Mouse (Mus musculus): ENCODE results near the gene Hoxb5. TPM values are rescaled to one million over a fixed set of nuclear protein-coding genes. Genes with fewer than 3 reads are reported as not detected.
A peak's percentile ranks its signal among the peaks of the same experiment; 100 is the strongest.

Hoxb5 gene
- polyA plus RNA-seq (2016; fragmentation: Nextera tagmentation; extraction: Ambion mirVana), result not detected in 2 replicates

DNA sequence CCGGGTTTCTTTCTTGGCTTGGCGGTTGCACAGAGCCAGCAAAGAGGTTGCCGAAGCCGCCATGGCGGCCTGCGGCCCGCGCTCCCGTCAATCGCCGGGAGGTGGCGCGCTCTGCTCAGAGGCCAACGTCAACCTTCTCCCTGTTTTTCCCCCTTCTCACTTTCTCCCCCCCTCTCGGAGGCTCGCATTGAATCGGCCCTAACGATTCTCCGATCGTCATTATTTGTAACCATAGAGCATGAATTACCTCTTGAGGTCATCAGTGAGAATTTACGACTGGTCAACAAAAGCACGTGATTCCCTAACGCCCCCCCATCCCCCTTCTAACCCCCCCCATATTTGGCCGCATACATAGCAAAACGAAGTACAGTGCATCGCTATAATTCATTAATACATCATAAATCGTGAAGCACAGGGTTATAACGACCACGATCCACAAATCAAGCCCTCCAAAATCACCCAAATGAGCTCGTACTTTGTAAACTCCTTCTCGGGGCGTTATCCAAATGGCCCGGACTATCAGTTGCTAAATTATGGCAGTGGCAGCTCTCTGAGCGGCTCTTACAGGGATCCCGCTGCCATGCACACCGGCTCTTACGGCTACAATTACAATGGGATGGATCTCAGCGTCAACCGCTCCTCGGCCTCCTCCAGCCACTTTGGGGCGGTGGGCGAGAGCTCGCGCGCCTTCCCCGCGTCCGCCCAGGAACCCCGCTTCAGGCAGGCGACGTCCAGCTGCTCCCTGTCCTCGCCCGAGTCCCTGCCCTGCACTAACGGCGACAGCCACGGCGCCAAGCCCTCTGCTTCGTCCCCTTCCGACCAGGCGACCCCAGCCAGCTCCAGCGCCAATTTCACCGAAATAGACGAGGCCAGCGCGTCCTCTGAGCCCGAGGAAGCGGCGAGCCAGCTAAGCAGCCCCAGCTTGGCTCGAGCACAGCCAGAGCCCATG lies at the start of gene Hoxb5:
Gene Hoxb5 (plus strand): TSS at position 186 of the 949 bp plus-strand sequence.
- H3K27me3 ChIP-seq (ENCODE audit: poor library complexity, severe bottlenecking), result peaks cover 100% of the 10 kb centered on the region
- no peaks in the 10 kb centered on the region for H3K9me3 ChIP-seq
- peak; percentile 78 for DNase-seq (ENCODE audit: extremely low spot score, low spot score)
- under 1% methylated on average over 69 of the region's 69 CpGs for WGBS
- H3K27ac ChIP-seq, result no peak within 1 kb of the TSS
- H3K4me1 ChIP-seq, result peaks cover 24% of the 10 kb centered on the region
- no peaks in the 10 kb centered on the region for H3K36me3 ChIP-seq (replicated peaks)
- 0 out of 2 replicates have a peak within 1 kb of the TSS, but pooled peaks have one; percentile 1 for H3K4me3 ChIP-seq

DNA sequence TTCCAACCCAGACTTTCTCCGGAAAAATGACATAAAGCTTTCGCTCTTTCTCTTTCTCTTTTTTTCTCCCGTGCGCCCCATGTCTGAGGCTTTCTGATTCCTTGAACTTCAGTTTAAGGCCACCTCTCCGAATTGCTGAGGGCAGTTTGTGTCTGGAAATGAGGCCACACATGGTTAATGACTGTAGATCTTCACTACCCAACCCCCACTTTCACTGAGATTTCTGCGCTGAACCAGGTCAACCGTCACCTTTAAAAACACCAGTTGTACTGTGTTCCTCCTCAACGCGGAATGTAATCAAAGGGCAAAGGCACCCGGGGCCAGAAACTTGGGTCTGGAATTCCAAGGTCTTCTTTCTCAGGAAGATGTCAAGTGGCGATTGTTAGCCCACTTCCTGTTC lies 48.9 kb upstream of the Hoxb5 start:
- no peaks in the 10 kb centered on the region for H3K9me3 ChIP-seq
- no peak overlapping the region for H3K4me3 ChIP-seq
- peaks cover 7% of the 10 kb centered on the region; the same call in 1 of the 2 replicates for H3K4me1 ChIP-seq
- no peak overlapping the region for H3K27ac ChIP-seq
- H3K27me3 ChIP-seq (ENCODE audit: poor library complexity, severe bottlenecking), result peaks cover 100% of the 10 kb centered on the region
- 2% methylated on average over 11 of the region's 11 CpGs for WGBS
- H3K36me3 ChIP-seq (replicated peaks), result no peaks in the 10 kb centered on the region
- no peak for DNase-seq (ENCODE audit: extremely low spot score, low spot score)

DNA sequence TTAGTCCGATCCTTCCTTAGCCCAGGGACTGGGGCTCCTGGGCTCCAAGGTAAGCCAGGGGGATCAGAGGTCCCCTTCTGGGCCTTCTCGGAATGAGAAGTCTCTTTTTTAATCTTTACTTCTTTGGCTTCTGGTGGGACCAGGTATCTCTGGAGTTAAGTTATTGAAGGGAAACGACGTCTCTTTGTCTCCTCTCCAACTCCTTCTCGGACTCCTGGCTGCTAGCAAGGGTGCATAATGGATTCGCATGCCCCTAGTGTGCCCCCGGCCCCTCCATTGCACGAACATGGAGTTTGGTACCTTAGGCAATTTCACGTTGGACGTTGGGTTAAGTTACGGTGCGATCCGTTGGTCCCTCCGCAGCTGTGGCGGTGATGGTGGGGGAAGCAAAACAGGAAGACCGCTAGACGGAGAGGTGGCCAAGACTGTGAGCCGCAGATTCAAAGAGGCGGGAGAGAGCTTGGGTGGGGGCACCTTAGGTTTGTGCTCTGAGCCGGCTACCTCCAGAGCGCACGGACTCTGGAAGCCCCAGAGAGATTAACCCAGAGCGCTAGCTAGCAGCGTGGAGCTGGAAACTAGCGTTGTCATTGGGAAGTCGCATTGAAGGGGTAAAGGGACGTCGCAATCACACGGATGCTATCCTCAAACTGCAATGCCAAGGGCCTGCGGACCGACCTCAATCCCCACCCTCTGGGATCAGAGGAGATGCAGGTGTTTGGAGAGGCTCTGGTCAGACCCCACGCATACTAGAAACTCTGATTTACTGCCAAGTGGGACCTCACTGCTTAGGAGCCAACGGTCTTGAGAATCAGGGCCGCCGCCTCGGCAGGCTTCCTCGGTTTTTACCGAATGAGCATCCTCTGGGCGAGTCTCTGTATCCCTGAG lies 47.8 kb upstream of the Hoxb5 start:
- 2% methylated on average over 39 of the region's 39 CpGs for WGBS

DNA sequence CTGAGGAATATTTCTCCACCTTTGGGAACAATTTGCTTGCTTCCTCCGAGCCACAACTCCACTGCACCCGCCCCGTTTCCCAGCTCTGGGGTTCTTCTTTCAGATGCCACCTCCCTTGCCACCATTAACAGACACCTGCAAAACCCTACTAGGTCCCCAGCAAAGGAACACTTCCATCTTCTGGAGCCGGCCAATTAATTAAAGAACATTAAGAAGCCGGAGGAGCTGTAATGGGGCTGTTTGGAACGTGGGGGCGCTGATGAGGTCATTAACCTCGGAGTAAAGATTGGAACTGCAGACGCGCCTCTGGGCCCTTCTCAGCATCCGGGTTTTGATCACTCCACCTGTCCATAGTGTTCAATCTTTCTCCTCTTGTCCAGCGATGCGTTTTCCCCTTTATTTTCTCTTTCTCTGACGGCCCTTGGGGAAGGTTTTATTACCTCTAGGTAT lies 47.1 kb upstream of the Hoxb5 start:
- WGBS, result 1% methylated on average over 14 of the region's 14 CpGs
- DNase-seq (ENCODE audit: extremely low spot score, low spot score), result no peak
- H3K27me3 ChIP-seq (ENCODE audit: poor library complexity, severe bottlenecking), result peaks cover 100% of the 10 kb centered on the region

More for the DNA sequence above, 47.8 kb upstream of the Hoxb5 start:
- no peak overlapping the region for H3K4me3 ChIP-seq
- no peak for DNase-seq (ENCODE audit: extremely low spot score, low spot score)
- peaks cover 7% of the 10 kb centered on the region; the same call in 1 of the 2 replicates for H3K4me1 ChIP-seq
- no peak overlapping the region for H3K27ac ChIP-seq
- no peaks in the 10 kb centered on the region for H3K36me3 ChIP-seq (replicated peaks)
- no peaks in the 10 kb centered on the region for H3K9me3 ChIP-seq
- H3K27me3 ChIP-seq (ENCODE audit: poor library complexity, severe bottlenecking), result peaks cover 100% of the 10 kb centered on the region

DNA sequence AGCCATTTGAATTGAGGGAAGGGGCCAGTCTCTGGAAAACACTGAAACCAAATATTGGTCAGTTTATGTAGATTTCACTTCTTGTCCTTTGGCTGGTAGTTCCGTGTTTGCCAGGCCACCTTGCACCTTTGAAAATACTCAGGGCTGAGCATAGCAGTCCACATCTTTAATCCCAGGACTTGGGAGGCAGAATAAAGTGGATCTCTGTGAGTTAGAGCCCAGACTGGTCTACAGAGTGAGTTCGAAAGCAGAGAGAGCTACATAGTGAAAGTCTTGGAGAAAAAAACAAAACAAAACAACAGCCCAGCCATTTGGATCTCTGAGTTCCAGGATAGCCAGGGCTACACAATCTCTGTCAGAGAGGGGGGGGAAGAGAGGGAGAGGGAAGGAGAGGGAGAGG lies 46.0 kb upstream of the Hoxb5 start:
- DNase-seq (ENCODE audit: extremely low spot score, low spot score), result no peak
- Histone ChIP-seq H3K4me1 (no peaks in the 10 kb centered on the region), H3K27me3 (ENCODE audit: poor library complexity, severe bottlenecking) (peaks cover 100% of the 10 kb centered on the region), H3K36me3 (replicated peaks) (no peaks in the 10 kb centered on the region), H3K4me3 (no peak overlapping the region), H3K27ac (no peak overlapping the region), H3K9me3 (no peaks in the 10 kb centered on the region)
- WGBS, result 19% methylated on average over 2 of the region's 2 CpGs

More for the DNA sequence above, 47.1 kb upstream of the Hoxb5 start:
- H3K9me3 ChIP-seq, result no peaks in the 10 kb centered on the region
- H3K36me3 ChIP-seq (replicated peaks), result no peaks in the 10 kb centered on the region
- H3K4me1 ChIP-seq, result peaks cover 5% of the 10 kb centered on the region; the same call in 1 of the 2 replicates
- no peak overlapping the region for H3K4me3 ChIP-seq
- H3K27ac ChIP-seq, result no peak overlapping the region

DNA sequence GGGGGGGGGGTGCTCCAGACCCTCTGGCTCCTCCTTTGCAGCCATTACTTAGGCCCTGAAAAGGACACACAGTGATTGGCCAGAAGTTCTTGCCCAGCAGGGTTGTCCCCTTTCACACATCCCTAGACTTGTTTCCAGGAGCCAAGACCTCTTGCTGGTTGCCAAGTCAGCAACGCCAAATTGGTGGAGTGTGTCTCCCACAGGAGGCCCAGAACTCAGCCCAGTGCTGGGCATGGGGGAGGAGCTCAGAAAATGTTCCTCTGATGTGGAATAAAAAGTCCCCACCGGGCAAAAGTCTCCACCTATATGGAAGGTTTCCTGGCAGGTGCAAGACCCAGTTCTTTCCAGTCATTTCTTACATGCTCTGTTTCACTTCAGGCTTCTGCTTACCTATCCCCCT lies 44.1 kb upstream of the Hoxb5 start:
- Histone ChIP-seq H3K36me3 (replicated peaks) (no peaks in the 10 kb centered on the region), H3K27me3 (ENCODE audit: poor library complexity, severe bottlenecking) (peaks cover 100% of the 10 kb centered on the region), H3K4me1 (no peaks in the 10 kb centered on the region), H3K4me3 (no peak overlapping the region), H3K27ac (no peak overlapping the region), H3K9me3 (no peaks in the 10 kb centered on the region)
- no peak for DNase-seq (ENCODE audit: extremely low spot score, low spot score)
- 2% methylated on average over 2 of the region's 2 CpGs for WGBS

DNA sequence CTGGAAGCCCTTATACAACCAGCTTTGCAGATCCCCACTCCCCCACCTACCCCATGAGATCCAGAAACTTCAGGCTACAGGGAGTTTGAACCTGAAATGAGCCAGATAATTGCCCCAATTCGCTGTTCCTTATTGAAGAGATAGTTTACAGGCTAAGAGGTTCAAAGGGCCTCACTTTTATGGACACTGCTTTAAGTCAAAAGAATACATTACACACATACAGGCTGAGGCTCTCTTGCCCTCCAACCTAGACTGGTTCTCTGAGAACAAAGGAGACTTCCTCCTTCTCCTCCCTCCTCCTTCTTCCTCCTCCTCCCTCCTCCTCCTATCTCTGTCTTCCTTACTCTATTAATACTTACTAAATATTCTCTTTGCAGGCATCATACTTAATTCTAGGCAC lies 43.6 kb upstream of the Hoxb5 start:
- Histone ChIP-seq H3K27ac (no peak overlapping the region), H3K27me3 (ENCODE audit: poor library complexity, severe bottlenecking) (peaks cover 100% of the 10 kb centered on the region), H3K9me3 (no peaks in the 10 kb centered on the region), H3K4me1 (no peaks in the 10 kb centered on the region), H3K4me3 (no peak overlapping the region), H3K36me3 (replicated peaks) (no peaks in the 10 kb centered on the region)
- no peak for DNase-seq (ENCODE audit: extremely low spot score, low spot score)
- WGBS, result 0% methylated on average over 1 of the region's 1 CpGs

DNA sequence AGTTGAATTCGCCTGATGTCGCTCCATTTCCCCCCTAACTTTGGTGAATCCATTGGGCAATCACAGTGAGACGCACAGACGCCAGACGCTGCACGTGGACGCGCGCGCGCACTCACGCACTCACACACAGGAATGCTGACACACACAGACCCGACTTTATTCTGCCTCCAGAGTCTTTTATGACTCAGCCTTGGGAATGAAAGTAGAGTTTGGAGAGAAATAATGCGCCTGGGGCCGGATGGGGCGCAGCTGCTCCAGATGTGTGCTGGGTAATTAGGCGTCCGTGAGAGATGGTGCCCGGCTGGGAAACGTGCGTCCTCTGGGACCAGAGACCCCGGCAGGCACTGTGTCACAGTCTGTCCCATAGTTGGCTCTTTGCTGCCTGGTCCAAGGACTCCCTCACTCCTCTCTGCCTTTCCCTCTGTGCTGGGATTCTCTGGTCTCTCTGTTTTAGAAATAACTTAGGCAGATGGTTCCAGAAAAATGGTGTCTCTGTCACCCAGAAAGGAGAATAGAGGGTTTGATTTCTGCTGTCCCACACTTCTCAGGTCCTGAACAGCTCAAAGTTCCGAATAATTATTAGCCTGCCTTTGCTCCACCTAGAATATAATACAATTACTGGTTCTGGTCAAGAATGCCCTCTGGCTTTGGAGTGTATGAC lies 42.7 kb upstream of the Hoxb5 start:
- no peaks in the 10 kb centered on the region for H3K4me1 ChIP-seq
- WGBS, result 2% methylated on average over 23 of the region's 23 CpGs
- no peak for DNase-seq (ENCODE audit: extremely low spot score, low spot score)
- H3K27ac ChIP-seq, result no peak overlapping the region
- H3K36me3 ChIP-seq (replicated peaks), result no peaks in the 10 kb centered on the region
- no peaks in the 10 kb centered on the region for H3K9me3 ChIP-seq
- H3K4me3 ChIP-seq, result no peak overlapping the region
- H3K27me3 ChIP-seq (ENCODE audit: poor library complexity, severe bottlenecking), result peaks cover 100% of the 10 kb centered on the region

DNA sequence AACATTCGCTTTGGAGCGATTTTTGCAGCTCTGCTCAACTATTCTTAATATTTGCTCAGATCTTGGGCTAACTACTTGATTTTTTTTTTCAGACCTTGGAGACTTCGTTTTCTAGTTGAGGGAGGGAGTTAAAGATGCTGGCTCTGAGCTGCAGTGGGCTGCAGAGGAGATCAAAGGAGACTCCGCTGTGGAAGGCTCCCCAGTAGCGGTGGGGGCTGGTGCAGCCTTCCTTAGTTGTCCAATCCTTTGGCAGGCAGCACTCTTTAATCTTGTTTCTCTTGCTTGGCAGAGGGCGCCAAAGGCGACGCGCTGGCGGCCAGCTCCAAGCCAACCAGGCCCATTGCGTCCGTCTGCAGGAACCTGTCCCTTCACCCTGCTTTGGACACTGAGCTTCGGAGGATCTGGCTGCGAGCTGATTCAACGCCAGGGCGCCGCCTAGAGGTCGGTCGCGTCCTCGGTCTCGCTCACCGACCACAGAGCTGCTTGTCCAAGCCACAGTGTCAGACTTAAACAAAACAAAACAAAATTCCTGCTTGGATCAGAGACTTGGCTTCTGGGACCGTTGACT lies 41.7 kb upstream of the Hoxb5 start:
- 1% methylated on average over 24 of the region's 24 CpGs for WGBS
- H3K4me3 ChIP-seq, result no peak overlapping the region
- H3K27ac ChIP-seq, result no peak overlapping the region
- DNase-seq (ENCODE audit: extremely low spot score, low spot score), result peak; percentile 83
- no peaks in the 10 kb centered on the region for H3K4me1 ChIP-seq
- H3K27me3 ChIP-seq (ENCODE audit: poor library complexity, severe bottlenecking), result peaks cover 100% of the 10 kb centered on the region
- H3K36me3 ChIP-seq (replicated peaks), result no peaks in the 10 kb centered on the region
- H3K9me3 ChIP-seq, result no peaks in the 10 kb centered on the region

DNA sequence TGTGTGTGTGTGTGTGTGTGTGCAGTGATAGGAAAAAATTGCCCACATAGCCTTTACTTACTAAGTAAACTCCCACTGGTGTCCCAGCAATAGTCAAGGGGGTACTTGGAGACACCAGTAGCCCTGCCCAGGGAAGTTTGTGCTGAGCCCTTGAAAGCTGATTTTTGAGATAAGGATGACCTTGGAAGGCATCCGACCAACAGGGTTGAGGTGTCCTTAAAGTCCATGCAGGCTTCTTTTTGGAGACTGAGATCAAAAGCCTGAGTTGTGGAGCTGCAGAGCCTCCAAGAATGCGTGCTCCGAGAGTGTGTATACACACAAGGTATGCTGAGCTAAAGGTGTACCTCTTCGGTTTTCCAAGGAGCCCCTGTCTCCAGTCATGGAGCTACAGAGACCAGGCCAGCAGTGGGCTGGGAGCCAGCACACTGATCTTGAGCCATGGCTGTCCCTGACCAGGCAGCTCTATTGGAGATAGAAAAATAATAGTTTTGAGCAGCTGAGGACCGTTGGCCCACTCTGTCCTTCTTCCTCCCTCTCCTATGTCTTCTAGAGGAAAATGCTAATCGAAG lies 40.8 kb upstream of the Hoxb5 start:
- no peak overlapping the region for H3K4me3 ChIP-seq
- H3K4me1 ChIP-seq, result no peaks in the 10 kb centered on the region
- peaks cover 100% of the 10 kb centered on the region for H3K27me3 ChIP-seq (ENCODE audit: poor library complexity, severe bottlenecking)
- H3K36me3 ChIP-seq (replicated peaks), result no peaks in the 10 kb centered on the region
- H3K9me3 ChIP-seq, result no peaks in the 10 kb centered on the region
- 8% methylated on average over 6 of the region's 6 CpGs for WGBS
- H3K27ac ChIP-seq, result no peak overlapping the region
- peak; percentile 16 for DNase-seq (ENCODE audit: extremely low spot score, low spot score)

DNA sequence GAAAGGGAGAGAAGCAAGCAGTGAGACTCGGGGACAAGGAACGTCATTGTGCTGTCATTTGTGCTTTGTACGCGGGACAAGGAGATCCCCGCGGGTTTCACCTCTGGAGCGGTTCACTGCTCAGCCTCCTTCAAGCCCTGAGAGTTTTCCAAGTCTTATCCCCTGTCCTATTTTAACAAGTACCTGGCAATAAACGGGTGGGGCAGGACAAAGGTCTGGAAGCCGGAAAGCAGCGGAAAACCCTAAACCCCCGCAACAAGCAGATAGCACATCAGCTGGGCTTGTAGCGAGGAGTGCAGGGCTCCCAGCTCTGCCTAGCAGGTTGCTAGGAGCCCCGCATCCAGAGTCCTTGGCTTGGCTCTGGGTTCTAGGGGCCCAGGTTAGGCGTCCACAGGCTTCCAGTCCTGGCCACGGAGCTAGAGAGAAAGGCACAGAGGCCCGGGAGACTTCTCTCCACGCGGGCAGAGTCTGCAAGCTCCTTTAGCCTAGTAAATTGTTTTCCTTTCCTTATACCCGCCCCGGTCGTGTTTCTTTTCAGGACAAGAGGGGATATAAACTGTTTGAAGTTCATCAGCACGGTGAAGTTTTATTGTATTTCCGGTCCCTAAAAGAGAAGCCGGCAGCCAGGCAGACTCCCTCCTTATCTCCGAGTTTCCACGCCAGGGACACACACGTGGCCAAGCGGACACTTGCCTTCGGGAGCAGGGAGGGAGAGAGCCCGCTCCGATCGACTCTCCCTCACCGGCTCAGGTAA lies 39.3 kb upstream of the Hoxb5 start:
- H3K36me3 ChIP-seq (replicated peaks), result no peaks in the 10 kb centered on the region
- no peak overlapping the region for H3K27ac ChIP-seq
- H3K27me3 ChIP-seq (ENCODE audit: poor library complexity, severe bottlenecking), result peaks cover 100% of the 10 kb centered on the region
- DNase-seq (ENCODE audit: extremely low spot score, low spot score), result peak; percentile 35
- WGBS, result under 1% methylated on average over 33 of the region's 33 CpGs
- H3K4me3 ChIP-seq, result no peak overlapping the region
- H3K9me3 ChIP-seq, result no peaks in the 10 kb centered on the region
- no peaks in the 10 kb centered on the region for H3K4me1 ChIP-seq

Data from forebrain, embryonic 10.5 days (tissue).